Comparison of ENCODE assay signal across 7 mouse cellular contexts in the genomic region with DNA sequence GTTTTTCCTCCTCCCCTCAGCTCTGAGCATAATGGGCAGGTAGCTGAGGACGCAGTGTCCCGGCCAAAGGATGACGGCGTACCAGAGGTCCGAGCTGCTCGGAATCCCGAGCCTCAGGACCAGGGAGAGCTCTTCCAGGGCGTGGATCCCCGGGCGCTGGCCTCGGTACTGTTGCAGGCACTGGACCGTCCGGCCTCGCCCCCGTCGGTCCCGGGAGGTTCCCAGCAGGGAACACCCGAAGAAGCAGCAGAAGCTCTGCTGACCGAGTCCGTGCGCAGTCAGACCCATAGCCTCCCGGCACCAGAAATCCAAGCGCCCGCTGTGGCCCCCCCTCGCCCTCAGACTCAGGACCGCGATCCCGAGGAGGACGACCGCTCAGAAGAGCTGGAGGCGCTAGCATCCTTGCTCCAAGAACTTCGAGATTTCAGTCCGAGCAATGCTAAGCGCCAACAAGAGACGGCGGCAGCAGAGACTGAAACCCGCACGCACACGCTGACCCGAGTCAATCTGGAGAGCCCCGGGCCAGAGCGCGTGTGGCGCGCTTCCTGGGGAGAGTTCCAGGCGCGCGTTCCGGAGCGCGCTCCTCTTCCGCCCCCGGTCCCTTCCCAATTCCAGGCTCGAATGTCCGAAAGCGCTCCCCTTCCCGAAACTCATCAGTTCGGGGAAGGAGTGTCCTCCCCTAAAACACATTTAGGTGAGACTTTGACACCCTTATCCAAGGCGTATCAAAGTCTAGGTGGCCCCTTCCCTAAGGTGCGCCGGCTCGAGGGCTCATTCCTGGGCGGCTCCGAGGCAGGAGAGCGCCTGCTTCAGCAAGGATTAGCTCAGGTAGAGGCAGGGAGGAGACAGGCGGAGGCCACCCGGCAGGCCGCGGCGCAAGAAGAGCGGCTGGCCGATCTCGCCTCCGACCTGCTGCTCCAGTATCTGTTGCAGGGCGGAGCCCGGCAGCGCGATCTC. TPM values are rescaled to one million over a fixed set of nuclear protein-coding genes. Genes with fewer than 3 reads are reported as not detected.
A peak's percentile ranks its signal among the peaks of the same experiment; 100 is the strongest.
DNase-seq lines count a peak whose midpoint lies in the region; ATAC-seq lines count a peak whose summit lies in the region.

No protein-coding gene starts in this region.

- no peak overlapping the region for H3K9ac ChIP-seq in embryonic facial prominence, embryonic 11.5 days (replicated peaks; ENCODE audit: low read length)
- peak overlapping the region; percentile 53 for H3K9ac ChIP-seq in hindbrain, embryonic 15.5 days
- no peak overlapping the region for H3K9ac ChIP-seq in liver, embryonic 16.5 days (ENCODE audit: low read depth, low read length)
- no peak overlapping the region for H3K9ac ChIP-seq in stomach, embryonic 16.5 days (ENCODE audit: low read length)

- no peak for ATAC-seq in embryonic facial prominence, embryonic 11.5 days (replicated peaks; ENCODE audit: insufficient number of reproducible peaks, low FRiP score, low TSS enrichment, low read depth)
- no peak for ATAC-seq in hindbrain, embryonic 15.5 days (ENCODE audit: low FRiP score, low read depth)
- no peak for ATAC-seq in liver, embryonic 16.5 days (ENCODE audit: low read depth)
- ATAC-seq in stomach, embryonic 16.5 days (ENCODE audit: insufficient read depth, low FRiP score) = no peak

- WGBS in embryonic facial prominence, embryonic 11.5 days = under 1% methylated on average over 77 of the region's 78 CpGs
- WGBS in hindbrain, embryonic 15.5 days = under 1% methylated on average over 78 of the region's 78 CpGs
- WGBS in liver, embryonic 16.5 days (ENCODE audit: insufficient replicate concordance) = 2% methylated on average over 78 of the region's 78 CpGs
- under 1% methylated on average over 78 of the region's 78 CpGs for WGBS in stomach, embryonic 16.5 days

- peaks cover 47% of the 10 kb centered on the region for H3K27me3 ChIP-seq in embryonic facial prominence, embryonic 11.5 days (ENCODE audit: control insufficient read depth, insufficient read depth, low read length)
- peaks cover 28% of the 10 kb centered on the region for H3K27me3 ChIP-seq in hindbrain, embryonic 15.5 days
- H3K27me3 ChIP-seq in liver, embryonic 16.5 days (ENCODE audit: control insufficient read depth, insufficient read depth, low read depth, low read length) = peaks cover 61% of the 10 kb centered on the region
- H3K27me3 ChIP-seq in stomach, embryonic 16.5 days (ENCODE audit: control insufficient read depth, insufficient read depth, low read length) = peaks cover 54% of the 10 kb centered on the region

- H3K4me1 ChIP-seq in embryonic facial prominence, embryonic 11.5 days (ENCODE audit: control insufficient read depth, insufficient read depth, low read length) = peaks cover 11% of the 10 kb centered on the region; the same call in 1 of the 2 replicates
- H3K4me1 ChIP-seq in hindbrain, embryonic 15.5 days (replicated peaks) = peaks cover 38% of the 10 kb centered on the region
- peaks cover 35% of the 10 kb centered on the region for H3K4me1 ChIP-seq in liver, embryonic 16.5 days (ENCODE audit: control insufficient read depth, low read depth, low read length)
- peaks cover 18% of the 10 kb centered on the region for H3K4me1 ChIP-seq in stomach, embryonic 16.5 days (ENCODE audit: control insufficient read depth, insufficient read depth, low read length)

- peak overlapping the region; percentile 36 for H3K4me3 ChIP-seq in embryonic facial prominence, embryonic 11.5 days (ENCODE audit: low read depth, low read length)
- peak overlapping the region; percentile 58 for H3K4me3 ChIP-seq in hindbrain, embryonic 15.5 days
- H3K4me3 ChIP-seq in liver, embryonic 16.5 days (ENCODE audit: low read depth, low read length) = peak overlapping the region; percentile 59
- peak overlapping the region; percentile 51 for H3K4me3 ChIP-seq in stomach, embryonic 16.5 days (replicated peaks; ENCODE audit: low read length)

- no peaks in the 10 kb centered on the region; the same call in 1 of the 2 replicates for H3K36me3 ChIP-seq in embryonic facial prominence, embryonic 11.5 days (replicated peaks; ENCODE audit: control insufficient read depth, insufficient read depth, low read depth, low read length)
- H3K36me3 ChIP-seq in hindbrain, embryonic 15.5 days = 0 out of 2 replicates have a peak, but pooled peaks cover 5% of the 10 kb centered on the region
- H3K36me3 ChIP-seq in liver, embryonic 16.5 days (ENCODE audit: control insufficient read depth, insufficient read depth) = no peaks in the 10 kb centered on the region
- H3K36me3 ChIP-seq in stomach, embryonic 16.5 days (ENCODE audit: control insufficient read depth, insufficient read depth, low read length) = no peaks in the 10 kb centered on the region; the same call in 1 of the 2 replicates

- peak; percentile 24 for DNase-seq in ovary, postnatal 14 days (ENCODE audit: low spot score)
- no peak for DNase-seq in ovary, adult 18-20 months (ENCODE audit: low spot score)
- peak; percentile 37 to 39 for DNase-seq in adrenal gland, adult 18-20 months (ENCODE audit: low spot score in 2 of 2)
- peak; percentile 56 for DNase-seq in embryonic facial prominence, embryonic 11.5 days (ENCODE audit: low spot score)

- peak overlapping the region; percentile 97 for H3K4me2 ChIP-seq in embryonic facial prominence, embryonic 11.5 days (ENCODE audit: low read depth, low read length)
- H3K4me2 ChIP-seq in hindbrain, embryonic 15.5 days = peak overlapping the region; percentile 99
- peak overlapping the region; percentile 89 for H3K4me2 ChIP-seq in liver, embryonic 16.5 days (ENCODE audit: low read depth, low read length)
- H3K4me2 ChIP-seq in stomach, embryonic 16.5 days (ENCODE audit: low read depth, low read length) = peak overlapping the region; percentile 100

- no peaks in the 10 kb centered on the region for H3K9me3 ChIP-seq in embryonic facial prominence, embryonic 11.5 days (replicated peaks; ENCODE audit: control insufficient read depth, low read length)
- no peaks in the 10 kb centered on the region for H3K9me3 ChIP-seq in hindbrain, embryonic 15.5 days
- no peaks in the 10 kb centered on the region for H3K9me3 ChIP-seq in liver, embryonic 16.5 days (replicated peaks; ENCODE audit: control insufficient read depth, low read length)
- no peaks in the 10 kb centered on the region for H3K9me3 ChIP-seq in stomach, embryonic 16.5 days (replicated peaks; ENCODE audit: control insufficient read depth, low read length)

- H3K27ac ChIP-seq in embryonic facial prominence, embryonic 11.5 days (replicated peaks; ENCODE audit: low read depth, low read length) = no peak overlapping the region
- no peak overlapping the region; the same call in 1 of the 2 replicates for H3K27ac ChIP-seq in hindbrain, embryonic 15.5 days (replicated peaks)
- no peak overlapping the region for H3K27ac ChIP-seq in liver, embryonic 16.5 days (ENCODE audit: low read length)
- H3K27ac ChIP-seq in stomach, embryonic 16.5 days (ENCODE audit: low read length) = no peak overlapping the region

RNA-seq across cellular contexts. Expression of a gene that starts 5.2 kb away (rescaled TPM):
- 10 to 100 TPM; 12.8 to 15.6 TPM for total RNA-seq in adrenal gland, adult 18-20 months (2021)
- polyA plus RNA-seq in embryonic facial prominence, embryonic 11.5 days (2014; fragmentation: Nextera tagmentation; extraction: Ambion mirVana) = 0.68 and 0.72 TPM in 2 replicates
- 15.2 and 15.4 TPM in 2 replicates for polyA plus RNA-seq in hindbrain, embryonic 15.5 days (2015; fragmentation: Nextera tagmentation; extraction: Ambion mirVana)
- polyA plus RNA-seq in liver, embryonic 16.5 days (2015; fragmentation: Nextera tagmentation; extraction: Ambion mirVana) = 0.21 TPM in 1 of 2 replicates, not detected in the other
- 0.34 and 0.39 TPM in 2 replicates for polyA plus RNA-seq in stomach, embryonic 16.5 days (2015; fragmentation: Nextera tagmentation; extraction: Ambion mirVana)

RNA-seq across cellular contexts. Expression of a gene that starts 14.6 kb away (rescaled TPM):
- 10 to 100 TPM; 90.6 to 96.8 TPM for total RNA-seq in adrenal gland, adult 18-20 months (2021)
- polyA plus RNA-seq in embryonic facial prominence, embryonic 11.5 days (2014; fragmentation: Nextera tagmentation; extraction: Ambion mirVana) = 144 and 159 TPM in 2 replicates
- polyA plus RNA-seq in hindbrain, embryonic 15.5 days (2015; fragmentation: Nextera tagmentation; extraction: Ambion mirVana) = 237 and 239 TPM in 2 replicates
- 68.6 and 73.3 TPM in 2 replicates for polyA plus RNA-seq in liver, embryonic 16.5 days (2015; fragmentation: Nextera tagmentation; extraction: Ambion mirVana)
- 187 and 192 TPM in 2 replicates for polyA plus RNA-seq in stomach, embryonic 16.5 days (2015; fragmentation: Nextera tagmentation; extraction: Ambion mirVana)

RNA-seq across cellular contexts. Expression of a gene that starts 40.7 kb away (rescaled TPM):
- 10 to 100 TPM in 1 of 2 experiments, 1 to 10 TPM in 1; 3.3 to 17.1 TPM for total RNA-seq in adrenal gland, adult 18-20 months (2021)
- 0.17 TPM in 1 of 2 replicates, not detected in the other for polyA plus RNA-seq in embryonic facial prominence, embryonic 11.5 days (2014; fragmentation: Nextera tagmentation; extraction: Ambion mirVana)
- 0.17 and 0.29 TPM in 2 replicates for polyA plus RNA-seq in hindbrain, embryonic 15.5 days (2015; fragmentation: Nextera tagmentation; extraction: Ambion mirVana)
- 0.30 and 0.34 TPM in 2 replicates for polyA plus RNA-seq in liver, embryonic 16.5 days (2015; fragmentation: Nextera tagmentation; extraction: Ambion mirVana)
- polyA plus RNA-seq in stomach, embryonic 16.5 days (2015; fragmentation: Nextera tagmentation; extraction: Ambion mirVana) = 0.24 and 0.45 TPM in 2 replicates

RNA-seq across cellular contexts. Expression of a gene that starts 43.5 kb away (rescaled TPM):
- 10 to 100 TPM; 87.2 to 93.5 TPM for total RNA-seq in adrenal gland, adult 18-20 months (2021)
- polyA plus RNA-seq in embryonic facial prominence, embryonic 11.5 days (2014; fragmentation: Nextera tagmentation; extraction: Ambion mirVana) = 101 and 104 TPM in 2 replicates
- 134 and 145 TPM in 2 replicates for polyA plus RNA-seq in hindbrain, embryonic 15.5 days (2015; fragmentation: Nextera tagmentation; extraction: Ambion mirVana)
- 51.3 and 52.2 TPM in 2 replicates for polyA plus RNA-seq in liver, embryonic 16.5 days (2015; fragmentation: Nextera tagmentation; extraction: Ambion mirVana)
- polyA plus RNA-seq in stomach, embryonic 16.5 days (2015; fragmentation: Nextera tagmentation; extraction: Ambion mirVana) = 95.3 and 104 TPM in 2 replicates

RNA-seq across cellular contexts. Expression of a gene that starts 44.5 kb away (rescaled TPM):
- total RNA-seq in adrenal gland, adult 18-20 months (2021) = 10 to 100 TPM; 68.7 to 72.3 TPM
- polyA plus RNA-seq in embryonic facial prominence, embryonic 11.5 days (2014; fragmentation: Nextera tagmentation; extraction: Ambion mirVana) = 23.1 and 28.0 TPM in 2 replicates
- polyA plus RNA-seq in hindbrain, embryonic 15.5 days (2015; fragmentation: Nextera tagmentation; extraction: Ambion mirVana) = 37.7 and 39.1 TPM in 2 replicates
- polyA plus RNA-seq in liver, embryonic 16.5 days (2015; fragmentation: Nextera tagmentation; extraction: Ambion mirVana) = 12.2 and 12.9 TPM in 2 replicates
- 46.1 and 53.7 TPM in 2 replicates for polyA plus RNA-seq in stomach, embryonic 16.5 days (2015; fragmentation: Nextera tagmentation; extraction: Ambion mirVana)
